In the genomic region with DNA sequence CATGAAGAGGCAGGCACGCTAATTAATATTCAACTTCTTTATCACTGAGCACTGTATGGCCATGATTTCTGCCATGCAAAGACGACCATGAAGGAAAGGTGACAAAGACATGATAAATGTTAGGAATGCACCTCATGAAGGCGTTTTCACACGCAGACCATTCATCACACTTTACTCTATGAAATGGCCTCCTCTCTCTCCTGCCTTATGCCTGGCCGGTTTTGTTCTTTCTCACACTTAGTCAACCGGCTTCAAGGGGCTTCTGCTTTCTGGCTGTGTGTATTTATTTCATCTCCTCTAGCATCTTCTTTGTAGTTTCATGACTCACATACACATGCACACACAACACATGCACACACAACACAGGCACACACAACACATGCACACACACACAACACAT, we compare ENCODE assay signal across 25 mouse cellular contexts. TPM values are rescaled to one million over a fixed set of nuclear protein-coding genes. Genes with fewer than 3 reads are reported as not detected.
DNase-seq lines count a peak whose midpoint lies in the region; ATAC-seq and TF ChIP-seq lines count a peak whose summit lies in the region.
"Had no signal": no experiment of that assay in that cellular context is flagged by ENCODE, and none has a peak within 500 bp of the region (broad histone marks: within the 10 kb centered on the region; RNA-seq: fewer than 3 reads in every experiment).

No protein-coding gene starts in this region.

- no peaks in the 10 kb centered on the region for H3K27me3 ChIP-seq in liver, embryonic 12.5 days (replicated peaks)
- H3K27me3 ChIP-seq in liver, embryonic 11.5 days (replicated peaks; ENCODE audit: control insufficient read depth, insufficient read depth, low read length), result no peaks in the 10 kb centered on the region
- H3K27me3 ChIP-seq in liver, embryonic 14.5 days (ENCODE audit: control insufficient read depth, insufficient read depth, low read length), result no peaks in the 10 kb centered on the region
- H3K27me3 ChIP-seq in liver, postnatal 0 days (ENCODE audit: insufficient read depth, low read length), result no peaks in the 10 kb centered on the region
- H3K27me3 ChIP-seq in liver, embryonic 15.5 days, result no peaks in the 10 kb centered on the region
- H3K27me3 ChIP-seq: CH12.LX; embryonic facial prominence, embryonic 12.5 days; forebrain, embryonic 13.5 days; forebrain, embryonic 15.5 days; Patski had no signal

- 65% methylated on average over 6 of the region's 6 CpGs for WGBS in liver, embryonic 12.5 days (ENCODE audit: insufficient replicate concordance)
- 86% methylated on average over 6 of the region's 6 CpGs for WGBS in liver, embryonic 11.5 days
- WGBS in liver, embryonic 14.5 days (ENCODE audit: insufficient replicate concordance), result 62% methylated on average over 6 of the region's 6 CpGs
- WGBS in liver, postnatal 0 days (ENCODE audit: insufficient replicate concordance), result 73% methylated on average over 6 of the region's 6 CpGs
- WGBS in liver, embryonic 15.5 days (ENCODE audit: insufficient replicate concordance), result 68% methylated on average over 6 of the region's 6 CpGs

- no peaks in the 10 kb centered on the region for H3K36me3 ChIP-seq in liver, embryonic 12.5 days
- H3K36me3 ChIP-seq in liver, embryonic 11.5 days (ENCODE audit: control insufficient read depth, insufficient read depth, low read length), result no peaks in the 10 kb centered on the region
- H3K36me3 ChIP-seq in liver, embryonic 14.5 days (replicated peaks; ENCODE audit: control insufficient read depth, insufficient read depth, low read depth), result no peaks in the 10 kb centered on the region
- no peaks in the 10 kb centered on the region for H3K36me3 ChIP-seq in liver, postnatal 0 days (replicated peaks; ENCODE audit: insufficient read depth, low read length)
- H3K36me3 ChIP-seq in liver, embryonic 15.5 days (replicated peaks), result no peaks in the 10 kb centered on the region
- H3K36me3 ChIP-seq: embryonic facial prominence, embryonic 10.5 days; embryonic facial prominence, embryonic 12.5 days; forebrain, embryonic 15.5 days; G1E had no signal

- H3K4me3 ChIP-seq in liver, embryonic 12.5 days, result no peak overlapping the region
- H3K4me3 ChIP-seq in liver, embryonic 11.5 days (ENCODE audit: low read depth, low read length), result no peak overlapping the region
- no peak overlapping the region for H3K4me3 ChIP-seq in liver, embryonic 14.5 days (ENCODE audit: insufficient read depth in 1 of 2, low read depth in 2 of 2, low read length in 2 of 2)
- no peak overlapping the region for H3K4me3 ChIP-seq in liver, postnatal 0 days (ENCODE audit: low read depth, low read length)
- no peak overlapping the region for H3K4me3 ChIP-seq in liver, embryonic 15.5 days (replicated peaks)
- H3K4me3 ChIP-seq: embryonic facial prominence, embryonic 10.5 days; embryonic facial prominence, embryonic 12.5 days; forebrain, embryonic 13.5 days; forebrain, embryonic 15.5 days had no signal

- no peaks in the 10 kb centered on the region for H3K9me3 ChIP-seq in liver, embryonic 12.5 days (replicated peaks)
- H3K9me3 ChIP-seq in liver, embryonic 11.5 days (ENCODE audit: control insufficient read depth, low read length), result no peaks in the 10 kb centered on the region
- no peaks in the 10 kb centered on the region for H3K9me3 ChIP-seq in liver, embryonic 14.5 days (ENCODE audit: control insufficient read depth, low read length)
- H3K9me3 ChIP-seq in liver, postnatal 0 days (ENCODE audit: low read length), result no peaks in the 10 kb centered on the region
- H3K9me3 ChIP-seq in liver, embryonic 15.5 days (replicated peaks), result no peaks in the 10 kb centered on the region
- H3K9me3 ChIP-seq: embryonic facial prominence, embryonic 10.5 days; embryonic facial prominence, embryonic 12.5 days; forebrain, embryonic 13.5 days; forebrain, embryonic 15.5 days; G1E had no signal

- peak overlapping the region; percentile 24; the same call in 1 of the 2 replicates for H3K27ac ChIP-seq in liver, embryonic 12.5 days
- H3K27ac ChIP-seq in liver, embryonic 11.5 days (ENCODE audit: low read depth, low read length), result no peak overlapping the region
- H3K27ac ChIP-seq in liver, embryonic 14.5 days, result peak overlapping the region; percentile 9; the same call in 1 of the 2 replicates
- no peak overlapping the region for H3K27ac ChIP-seq in liver, postnatal 0 days (ENCODE audit: low read depth)
- peak overlapping the region; percentile 45; the same call in 1 of the 2 replicates for H3K27ac ChIP-seq in liver, embryonic 15.5 days (replicated peaks)
- H3K27ac ChIP-seq: embryonic facial prominence, embryonic 10.5 days; embryonic facial prominence, embryonic 12.5 days; forebrain, embryonic 13.5 days; forebrain, embryonic 15.5 days had no signal

- DNase-seq in liver, embryonic 11.5 days (ENCODE audit: low spot score), result no peak
- DNase-seq in liver, embryonic 14.5 days (ENCODE audit: low read depth in 3 of 3, low spot score in 3 of 3), result no peak
- DNase-seq in liver, postnatal 0 days, result no peak
- DNase-seq in urinary bladder, postnatal 36 days (ENCODE audit: low spot score in 2 of 2), result no peak
- DNase-seq: adrenal gland, adult 8-10 months; adrenal gland, postnatal 14 days; adrenal gland, postnatal 36 days; B cell, adult 2 months; cerebellum, adult 11-12 months; cerebellum, adult 2 months; cerebellum, adult 9-10 months; cerebellum, postnatal 10 days; cerebellum, postnatal 25 days had no signal

- TF ChIP-seq EP300 in liver, embryonic 14.5 days (IDR thresholded peaks at IDR 0.05; ENCODE audit: low read depth), result no peak
- no peak for TF ChIP-seq EP300 in liver, postnatal 0 days (IDR thresholded peaks at IDR 0.05; ENCODE audit: low read depth)

- no peak overlapping the region for H3K9ac ChIP-seq in liver, embryonic 12.5 days
- H3K9ac ChIP-seq in liver, embryonic 11.5 days (ENCODE audit: low read depth, low read length), result no peak overlapping the region
- no peak overlapping the region for H3K9ac ChIP-seq in liver, embryonic 14.5 days (replicated peaks)
- no peak overlapping the region for H3K9ac ChIP-seq in liver, postnatal 0 days (replicated peaks)
- no peak overlapping the region for H3K9ac ChIP-seq in liver, embryonic 15.5 days
- H3K9ac ChIP-seq: embryonic facial prominence, embryonic 12.5 days; forebrain, embryonic 13.5 days; forebrain, embryonic 15.5 days had no signal

- TF ChIP-seq CTCF in liver, embryonic 14.5 days (IDR thresholded peaks at IDR 0.05; ENCODE audit: low read depth), result no peak
- no peak for TF ChIP-seq CTCF in liver, postnatal 0 days (IDR thresholded peaks at IDR 0.05; ENCODE audit: low read depth)

- peaks cover 69% of the 10 kb centered on the region for H3K4me1 ChIP-seq in liver, embryonic 12.5 days
- H3K4me1 ChIP-seq in liver, embryonic 11.5 days (replicated peaks; ENCODE audit: control insufficient read depth, insufficient read depth, low read length), result peaks cover 9% of the 10 kb centered on the region
- peaks cover 40 to 50% of the 10 kb centered on the region in 2 experiments for H3K4me1 ChIP-seq in liver, embryonic 14.5 days (replicated peaks; ENCODE audit: control insufficient read depth in 2 of 2, insufficient read depth in 2 of 2, low read length in 1 of 2)
- H3K4me1 ChIP-seq in liver, postnatal 0 days (ENCODE audit: insufficient read depth), result peaks cover 21% of the 10 kb centered on the region
- peaks cover 61% of the 10 kb centered on the region for H3K4me1 ChIP-seq in liver, embryonic 15.5 days (replicated peaks)

- no peak for ATAC-seq in liver, embryonic 12.5 days
- no peak for ATAC-seq in liver, embryonic 11.5 days (replicated peaks; ENCODE audit: low FRiP score)
- ATAC-seq in liver, embryonic 14.5 days (ENCODE audit: insufficient read depth), result no peak
- ATAC-seq in liver, postnatal 0 days, result no peak
- ATAC-seq in liver, embryonic 15.5 days (ENCODE audit: insufficient read depth), result no peak
- ATAC-seq: activated CD4-positive, CD25-positive, alpha-beta regulatory T cell, adult 4 months; CD4-positive, CD25-positive, alpha-beta regulatory T cell, adult 4 months; forebrain, embryonic 13.5 days; forebrain, embryonic 15.5 days; Patski had no signal

- 0 out of 2 replicates have a peak overlapping the region, but pooled peaks have one; percentile 9 for H3K4me2 ChIP-seq in liver, embryonic 12.5 days
- H3K4me2 ChIP-seq in liver, embryonic 11.5 days, result no peak overlapping the region
- H3K4me2 ChIP-seq in liver, embryonic 14.5 days (ENCODE audit: low read depth), result peak overlapping the region; percentile 11; the same call in 1 of the 2 replicates
- H3K4me2 ChIP-seq in liver, postnatal 0 days (ENCODE audit: low read depth, low read length), result no peak overlapping the region
- H3K4me2 ChIP-seq in liver, embryonic 15.5 days, result peak overlapping the region; percentile 5
- H3K4me2 ChIP-seq: embryonic facial prominence, embryonic 12.5 days; forebrain, embryonic 13.5 days; forebrain, embryonic 15.5 days had no signal

RNA-seq across cellular contexts. Expression of a gene that starts 2.9 kb away (rescaled TPM):
- polyA plus RNA-seq in liver, embryonic 12.5 days (2016; fragmentation: Nextera tagmentation; extraction: Ambion mirVana), result 0.92 and 1.0 TPM in 2 replicates
- polyA plus RNA-seq in liver, embryonic 11.5 days (2014; fragmentation: Nextera tagmentation; extraction: Ambion mirVana), result 0.43 and 0.88 TPM in 2 replicates
- polyA plus RNA-seq in liver, embryonic 14.5 days (2012; rRNA removed), result 2.4 and 3.2 TPM in 2 replicates
- 1.6 and 1.8 TPM in 2 replicates for polyA plus RNA-seq in liver, embryonic 14.5 days (2014; fragmentation: Nextera tagmentation; extraction: Ambion mirVana)
- 1.1 and 1.4 TPM in 2 replicates for polyA plus RNA-seq in liver, postnatal 0 days (2015; fragmentation: Nextera tagmentation; extraction: Ambion mirVana)
- 0.93 and 1.2 TPM in 2 replicates for polyA plus RNA-seq in liver, embryonic 15.5 days (2015; fragmentation: Nextera tagmentation; extraction: Ambion mirVana)

RNA-seq across cellular contexts. Expression of a gene that starts 6.8 kb away (rescaled TPM):
- 196 and 207 TPM in 2 replicates for polyA plus RNA-seq in liver, embryonic 12.5 days (2016; fragmentation: Nextera tagmentation; extraction: Ambion mirVana)
- polyA plus RNA-seq in liver, embryonic 11.5 days (2014; fragmentation: Nextera tagmentation; extraction: Ambion mirVana), result 186 and 193 TPM in 2 replicates
- polyA plus RNA-seq in liver, embryonic 14.5 days (2012; rRNA removed), result 62.4 and 112 TPM in 2 replicates
- 130 and 133 TPM in 2 replicates for polyA plus RNA-seq in liver, embryonic 14.5 days (2014; fragmentation: Nextera tagmentation; extraction: Ambion mirVana)
- 147 and 152 TPM in 2 replicates for polyA plus RNA-seq in liver, postnatal 0 days (2015; fragmentation: Nextera tagmentation; extraction: Ambion mirVana)
- polyA plus RNA-seq in liver, embryonic 15.5 days (2015; fragmentation: Nextera tagmentation; extraction: Ambion mirVana), result 113 and 131 TPM in 2 replicates

RNA-seq across cellular contexts. Expression of a gene that starts 19.7 kb away (rescaled TPM):
- polyA plus RNA-seq in liver, embryonic 12.5 days (2016; fragmentation: Nextera tagmentation; extraction: Ambion mirVana), result 0.07 TPM in 1 of 2 replicates, not detected in the other
- 0.08 TPM in 1 of 2 replicates, not detected in the other for polyA plus RNA-seq in liver, embryonic 11.5 days (2014; fragmentation: Nextera tagmentation; extraction: Ambion mirVana)
- polyA plus RNA-seq in liver, embryonic 14.5 days (2012; rRNA removed), result 0.08 and 0.11 TPM in 2 replicates
- polyA plus RNA-seq in liver, embryonic 14.5 days (2014; fragmentation: Nextera tagmentation; extraction: Ambion mirVana), result 0.06 and 0.10 TPM in 2 replicates
- 0.57 and 0.99 TPM in 2 replicates for polyA plus RNA-seq in liver, postnatal 0 days (2015; fragmentation: Nextera tagmentation; extraction: Ambion mirVana)
- polyA plus RNA-seq in liver, embryonic 15.5 days (2015; fragmentation: Nextera tagmentation; extraction: Ambion mirVana), result 0.26 and 0.37 TPM in 2 replicates
- polyA plus RNA-seq: activated CD4-positive, CD25-positive, alpha-beta regulatory T cell, adult 4 months; CD4-positive, CD25-positive, alpha-beta regulatory T cell, adult 4 months; forebrain, embryonic 11.5 days; G1E had no signal

RNA-seq across cellular contexts. Expression of a gene that starts 26.2 kb away (rescaled TPM):
- 1.2 and 1.3 TPM in 2 replicates for polyA plus RNA-seq in liver, embryonic 12.5 days (2016; fragmentation: Nextera tagmentation; extraction: Ambion mirVana)
- polyA plus RNA-seq in liver, embryonic 11.5 days (2014; fragmentation: Nextera tagmentation; extraction: Ambion mirVana), result 2.3 and 2.6 TPM in 2 replicates
- 0.13 and 0.73 TPM in 2 replicates for polyA plus RNA-seq in liver, embryonic 14.5 days (2012; rRNA removed)
- polyA plus RNA-seq in liver, embryonic 14.5 days (2014; fragmentation: Nextera tagmentation; extraction: Ambion mirVana), result 0.57 and 0.71 TPM in 2 replicates
- 0.44 and 0.99 TPM in 2 replicates for polyA plus RNA-seq in liver, postnatal 0 days (2015; fragmentation: Nextera tagmentation; extraction: Ambion mirVana)
- polyA plus RNA-seq in liver, embryonic 15.5 days (2015; fragmentation: Nextera tagmentation; extraction: Ambion mirVana), result 0.71 and 1.0 TPM in 2 replicates

RNA-seq across cellular contexts. Expression of a gene that starts 26.8 kb away (rescaled TPM):
- 95.0 and 97.3 TPM in 2 replicates for polyA plus RNA-seq in liver, embryonic 12.5 days (2016; fragmentation: Nextera tagmentation; extraction: Ambion mirVana)
- polyA plus RNA-seq in liver, embryonic 11.5 days (2014; fragmentation: Nextera tagmentation; extraction: Ambion mirVana), result 165 and 168 TPM in 2 replicates
- polyA plus RNA-seq in liver, embryonic 14.5 days (2012; rRNA removed), result 27.1 and 37.6 TPM in 2 replicates
- polyA plus RNA-seq in liver, embryonic 14.5 days (2014; fragmentation: Nextera tagmentation; extraction: Ambion mirVana), result 51.3 and 59.3 TPM in 2 replicates
- 32.8 and 33.8 TPM in 2 replicates for polyA plus RNA-seq in liver, postnatal 0 days (2015; fragmentation: Nextera tagmentation; extraction: Ambion mirVana)
- 49.0 and 51.6 TPM in 2 replicates for polyA plus RNA-seq in liver, embryonic 15.5 days (2015; fragmentation: Nextera tagmentation; extraction: Ambion mirVana)

Comparison
In these comparisons a context has a peak if more than half of its experiments do, and no peak if none do; other contexts are left out.
1. H3K27ac ChIP-seq: peak in liver, embryonic 12.5 days (single experiment), liver, embryonic 14.5 days (single experiment) and liver, embryonic 15.5 days (single experiment); none in liver, embryonic 11.5 days (single experiment) and liver, postnatal 0 days (single experiment).
2. H3K4me2 ChIP-seq: peak in liver, embryonic 12.5 days (single experiment), liver, embryonic 14.5 days (single experiment) and liver, embryonic 15.5 days (single experiment); none in liver, embryonic 11.5 days (single experiment) and liver, postnatal 0 days (single experiment).